Mouse (Mus musculus): ENCODE data around the gene Sh3bp5.

The Sh3bp5 gene

GRCm38 (mm10) chr14:31313192-31313591 is 122.7 kb downstream of the Sh3bp5 start:
- DNase-seq (ENCODE audit: extremely low read depth, insufficient read length, low spot score): no peak
